Mouse (Mus musculus): Measurements from ENCODE around the gene Esyt2.
"Not testable (repeated sequence)": the region's sequence is repeated elsewhere in the genome, so short reads cannot be mapped to it uniquely, and the experiment has no call there.

The Esyt2 gene

GRCm38 (mm10) chr12:116280653-116281364, at the start of gene Esyt2:
Gene Esyt2, plus strand, starts transcription at chr12:116281196.
- peak; percentile 89 for ATAC-seq (ENCODE audit: insufficient number of reproducible peaks, low FRiP score, low TSS enrichment)

- ATAC-seq (ENCODE audit: insufficient number of reproducible peaks, low FRiP score, low TSS enrichment), result no peak
Observed at GRCm38 (mm10) chr12:116231612-116232011, 49.4 kb upstream of the Esyt2 start.

- no peak for ATAC-seq (ENCODE audit: insufficient number of reproducible peaks, low FRiP score, low TSS enrichment)
Observed at GRCm38 (mm10) chr12:116232061-116232460, 48.9 kb upstream of the Esyt2 start.

GRCm38 (mm10) chr12:116235356-116235755, 45.6 kb upstream of the Esyt2 start:
- no peak for ATAC-seq (ENCODE audit: insufficient number of reproducible peaks, low FRiP score, low TSS enrichment)

- ATAC-seq (ENCODE audit: insufficient number of reproducible peaks, low FRiP score, low TSS enrichment), result no peak
Observed at GRCm38 (mm10) chr12:116236658-116237057, 44.3 kb upstream of the Esyt2 start.

GRCm38 (mm10) chr12:116238370-116238769, 42.6 kb upstream of the Esyt2 start:
- no peak for ATAC-seq (ENCODE audit: insufficient number of reproducible peaks, low FRiP score, low TSS enrichment)

GRCm38 (mm10) chr12:116238803-116239202, 42.2 kb upstream of the Esyt2 start:
- no peak for ATAC-seq (ENCODE audit: insufficient number of reproducible peaks, low FRiP score, low TSS enrichment)

- ATAC-seq (ENCODE audit: insufficient number of reproducible peaks, low FRiP score, low TSS enrichment), result no peak
Observed at GRCm38 (mm10) chr12:116244601-116245000, 36.4 kb upstream of the Esyt2 start.

GRCm38 (mm10) chr12:116254652-116255051, 26.3 kb upstream of the Esyt2 start:
- ATAC-seq (ENCODE audit: insufficient number of reproducible peaks, low FRiP score, low TSS enrichment), result no peak

- ATAC-seq (ENCODE audit: insufficient number of reproducible peaks, low FRiP score, low TSS enrichment), result no peak
Observed at GRCm38 (mm10) chr12:116255636-116256035, 25.4 kb upstream of the Esyt2 start.

- no peak for ATAC-seq (ENCODE audit: insufficient number of reproducible peaks, low FRiP score, low TSS enrichment)
Observed at GRCm38 (mm10) chr12:116258321-116258720, 22.7 kb upstream of the Esyt2 start.

- peak; percentile 98 for ATAC-seq (ENCODE audit: insufficient number of reproducible peaks, low FRiP score, low TSS enrichment)
Observed at GRCm38 (mm10) chr12:116262555-116263341, 18.2 kb upstream of the Esyt2 start, which contains the start of gene Wdr60. Gene Wdr60, minus strand, starts transcription at chr12:116263022.

GRCm38 (mm10) chr12:116264756-116265155, 16.2 kb upstream of the Esyt2 start:
- no peak for ATAC-seq (ENCODE audit: insufficient number of reproducible peaks, low FRiP score, low TSS enrichment)

GRCm38 (mm10) chr12:116265275-116265674, 15.7 kb upstream of the Esyt2 start:
- ATAC-seq (ENCODE audit: insufficient number of reproducible peaks, low FRiP score, low TSS enrichment), result no peak

- ATAC-seq (ENCODE audit: insufficient number of reproducible peaks, low FRiP score, low TSS enrichment), result no peak
Observed at GRCm38 (mm10) chr12:116269450-116269849, 11.5 kb upstream of the Esyt2 start.

- no peak for ATAC-seq (ENCODE audit: insufficient number of reproducible peaks, low FRiP score, low TSS enrichment)
Observed at GRCm38 (mm10) chr12:116270538-116270937, 10.5 kb upstream of the Esyt2 start.

- no peak for ATAC-seq (ENCODE audit: insufficient number of reproducible peaks, low FRiP score, low TSS enrichment)
Observed at GRCm38 (mm10) chr12:116271071-116271470, 9.9 kb upstream of the Esyt2 start.

GRCm38 (mm10) chr12:116273733-116274132, 7.3 kb upstream of the Esyt2 start:
- ATAC-seq (ENCODE audit: insufficient number of reproducible peaks, low FRiP score, low TSS enrichment), result no peak

- ATAC-seq (ENCODE audit: insufficient number of reproducible peaks, low FRiP score, low TSS enrichment), result not testable (repeated sequence)
Observed at GRCm38 (mm10) chr12:116275086-116275485, 5.9 kb upstream of the Esyt2 start, which contains the start of gene Gm11027. Gene Gm11027, plus strand, starts transcription at chr12:116275386.

- ATAC-seq (ENCODE audit: insufficient number of reproducible peaks, low FRiP score, low TSS enrichment), result no peak
Observed at GRCm38 (mm10) chr12:116275631-116276030, 5.4 kb upstream of the Esyt2 start.

- ATAC-seq (ENCODE audit: insufficient number of reproducible peaks, low FRiP score, low TSS enrichment), result no peak
Observed at GRCm38 (mm10) chr12:116276961-116277360, 4.0 kb upstream of the Esyt2 start.
